Mouse (Mus musculus) midbrain, embryonic 14.5 days (tissue): Measurements from ENCODE around the gene Ext2. TPM values are rescaled to one million over a fixed set of nuclear protein-coding genes. Genes with fewer than 3 reads are reported as not detected.
A peak's percentile ranks its signal among the peaks of the same experiment; 100 is the strongest.

Experiments used
- ATAC-seq: fragments of 200-750 bp; cut with Nextera tagmentation; 2 replicates; pipeline ENCODE4 v1.8.0; 2017; ENCODE audit warnings: moderate number of reproducible peaks, moderate library complexity; ENCODE audit not compliant: low FRiP score, low TSS enrichment
- DNase-seq: peaks from one replicate; pipeline ENCODE4 v3.0.0-alpha.2; 2015
- H3K27ac ChIP-seq: fragments of 300-500 bp; sonication (generic); replicated peaks from 2 replicates; pipeline ENCODE4 v1.5.1; 2014; ENCODE audit warnings: mild to moderate bottlenecking, low read depth, low read length, moderate library complexity
- H3K27me3 ChIP-seq: fragments of 300-500 bp; sonication (generic); 2 replicates; pipeline ENCODE4 v1.6.1; 2014; ENCODE audit warnings: low read length, control low read depth, mixed read lengths; ENCODE audit not compliant: control insufficient read depth, insufficient read depth
- H3K36me3 ChIP-seq: fragments of 300-500 bp; sonication (generic); 2 replicates; pipeline ENCODE4 v1.6.1; 2014; ENCODE audit warnings: low read length, control low read depth; ENCODE audit not compliant: control insufficient read depth, insufficient read depth
- H3K4me1 ChIP-seq: fragments of 300-500 bp; sonication (generic); 2 replicates; pipeline ENCODE4 v1.6.1; 2014; ENCODE audit warnings: mild to moderate bottlenecking, antibody characterized with exemption, low read length, control low read depth; ENCODE audit not compliant: control insufficient read depth, insufficient read depth
- H3K4me2 ChIP-seq: fragments of 300-500 bp; sonication (generic); 2 replicates; pipeline ENCODE4 v1.6.1; 2014; ENCODE audit warnings: mild to moderate bottlenecking, low read length, moderate library complexity
- H3K4me3 ChIP-seq: fragments of 300-500 bp; sonication (generic); replicated peaks from 2 replicates; pipeline ENCODE4 v1.5.1; 2014; ENCODE audit warnings: low read depth, low read length
- H3K9ac ChIP-seq: fragments of 300-500 bp; sonication (generic); replicated peaks from 2 replicates; pipeline ENCODE4 v1.6.1; 2014; ENCODE audit warnings: mild to moderate bottlenecking, low read length, moderate library complexity
- H3K9me3 ChIP-seq: fragments of 300-500 bp; sonication (generic); 2 replicates; pipeline ENCODE4 v1.6.1; 2016; ENCODE audit warnings: low read length, control low read depth, mixed read lengths; ENCODE audit not compliant: control insufficient read depth
- WGBS: fragments of 180-500 bp; shearing (Covaris S2); extraction: QIAGEN DNeasy Blood & Tissue Kit; methylation state at CpG from one replicate; pipeline ENCODE4 v1.1.7; 2014; 5-methylcytosine and 5-hydroxymethylcytosine counted together
- polyA plus RNA-seq: library from polyadenylated mRNA; unstranded; fragments of >200 nt; fragmentation: Nextera tagmentation; extraction: Ambion mirVana; gene quantifications from 2 replicates; pipeline ENCODE4 v1.2.1, GENCODE M21; 2014

Ext2 gene
- polyA plus RNA-seq, 1 experiment from 2014 or later, result 69.9 TPM

GRCm38 (mm10) chr2:93659705-93660308 lies 162.6 kb downstream of the Ext2 start:
- DNase-seq (peak; percentile 31), ATAC-seq (no peak)
- Histone ChIP-seq H3K27me3 (peaks cover 9% of the 10 kb centered on the region; the same call in 1 of the 2 replicates), H3K36me3 (no peaks in the 10 kb centered on the region), H3K9ac (no peak overlapping the region), H3K4me3 (no peak overlapping the region), H3K27ac (no peak overlapping the region), H3K9me3 (no peaks in the 10 kb centered on the region), H3K4me2 (no peak overlapping the region), H3K4me1 (peaks cover 9% of the 10 kb centered on the region; the same call in 1 of the 2 replicates)
- 79% methylated on average over 6 of the region's 6 CpGs for WGBS

GRCm38 (mm10) chr2:93659004-93659403 lies 163.4 kb downstream of the Ext2 start:
- H3K27me3 ChIP-seq, result peaks cover 9% of the 10 kb centered on the region; the same call in 1 of the 2 replicates
- DNase-seq (peak; percentile 66), ATAC-seq (no peak)
- H3K27ac ChIP-seq, result no peak overlapping the region
- WGBS, result 25% methylated on average over 3 of the region's 3 CpGs
- H3K9me3 ChIP-seq, result no peaks in the 10 kb centered on the region
- no peak overlapping the region for H3K4me2 ChIP-seq
- no peak overlapping the region for H3K4me3 ChIP-seq
- no peaks in the 10 kb centered on the region for H3K36me3 ChIP-seq
- H3K9ac ChIP-seq, result no peak overlapping the region
- peaks cover 9% of the 10 kb centered on the region; the same call in 1 of the 2 replicates for H3K4me1 ChIP-seq

GRCm38 (mm10) chr2:93654336-93655055 lies 167.9 kb downstream of the Ext2 start:
- H3K4me3 ChIP-seq, result no peak overlapping the region
- ATAC-seq, result no peak
- H3K4me2 ChIP-seq, result no peak overlapping the region
- H3K36me3 ChIP-seq, result no peaks in the 10 kb centered on the region
- H3K9ac ChIP-seq, result no peak overlapping the region
- no peaks in the 10 kb centered on the region for H3K9me3 ChIP-seq
- DNase-seq, result no peak
- 66% methylated on average over 11 of the region's 11 CpGs for WGBS
- no peaks in the 10 kb centered on the region for H3K4me1 ChIP-seq
- H3K27me3 ChIP-seq, result peaks cover 25% of the 10 kb centered on the region
- no peak overlapping the region for H3K27ac ChIP-seq

- WGBS, result 18% methylated on average over 4 of the region's 4 CpGs
- H3K9ac ChIP-seq, result no peak overlapping the region
These were observed 173.0 kb downstream of the Ext2 start for GRCm38 (mm10) chr2:93649243-93649870.

GRCm38 (mm10) chr2:93647924-93648575 lies 174.3 kb downstream of the Ext2 start:
- H3K27ac ChIP-seq, result no peak overlapping the region
- H3K4me1 ChIP-seq, result peaks cover 3% of the 10 kb centered on the region
- no peaks in the 10 kb centered on the region for H3K36me3 ChIP-seq
- under 1% methylated on average over 20 of the region's 20 CpGs for WGBS
- no peak overlapping the region for H3K4me3 ChIP-seq
- DNase-seq (peak; percentile 23), ATAC-seq (no peak)
- no peaks in the 10 kb centered on the region for H3K9me3 ChIP-seq
- no peak overlapping the region for H3K9ac ChIP-seq
- no peak overlapping the region for H3K4me2 ChIP-seq
- H3K27me3 ChIP-seq, result peaks cover 80% of the 10 kb centered on the region

More at GRCm38 (mm10) chr2:93649243-93649870, 173.0 kb downstream of the Ext2 start:
- DNase-seq (no peak), ATAC-seq (no peak)
- no peaks in the 10 kb centered on the region for H3K36me3 ChIP-seq
- no peak overlapping the region for H3K4me3 ChIP-seq
- no peak overlapping the region for H3K4me2 ChIP-seq
- H3K9me3 ChIP-seq, result no peaks in the 10 kb centered on the region
- H3K27me3 ChIP-seq, result peaks cover 70% of the 10 kb centered on the region
- H3K27ac ChIP-seq, result no peak overlapping the region
- no peaks in the 10 kb centered on the region for H3K4me1 ChIP-seq

GRCm38 (mm10) chr2:93647051-93647923 lies 175.1 kb downstream of the Ext2 start:
- H3K27ac ChIP-seq, result no peak overlapping the region
- ATAC-seq, result no peak
- peak overlapping the region; percentile 11; the same call in 1 of the 2 replicates for H3K4me2 ChIP-seq
- peaks cover 11% of the 10 kb centered on the region for H3K4me1 ChIP-seq
- DNase-seq, result peak; percentile 61
- H3K27me3 ChIP-seq, result peaks cover 88% of the 10 kb centered on the region
- H3K36me3 ChIP-seq, result no peaks in the 10 kb centered on the region
- H3K9ac ChIP-seq, result no peak overlapping the region
- H3K9me3 ChIP-seq, result no peaks in the 10 kb centered on the region
- no peak overlapping the region; the same call in 1 of the 2 replicates for H3K4me3 ChIP-seq
- under 1% methylated on average over 44 of the region's 44 CpGs for WGBS

GRCm38 (mm10) chr2:93645626-93646320 lies 176.6 kb downstream of the Ext2 start:
- H3K4me1 ChIP-seq, result peaks cover 11% of the 10 kb centered on the region
- no peak overlapping the region for H3K4me3 ChIP-seq

More at GRCm38 (mm10) chr2:93645626-93646320, 176.6 kb downstream of the Ext2 start:
- Histone ChIP-seq H3K9me3 (no peaks in the 10 kb centered on the region), H3K9ac (no peak overlapping the region), H3K27ac (no peak overlapping the region), H3K36me3 (no peaks in the 10 kb centered on the region), H3K27me3 (peaks cover 93% of the 10 kb centered on the region), H3K4me2 (no peak overlapping the region)
- DNase-seq, result peak; percentile 47
- no peak for ATAC-seq
- WGBS, result 1% methylated on average over 33 of the region's 33 CpGs
